In the genomic region with DNA sequence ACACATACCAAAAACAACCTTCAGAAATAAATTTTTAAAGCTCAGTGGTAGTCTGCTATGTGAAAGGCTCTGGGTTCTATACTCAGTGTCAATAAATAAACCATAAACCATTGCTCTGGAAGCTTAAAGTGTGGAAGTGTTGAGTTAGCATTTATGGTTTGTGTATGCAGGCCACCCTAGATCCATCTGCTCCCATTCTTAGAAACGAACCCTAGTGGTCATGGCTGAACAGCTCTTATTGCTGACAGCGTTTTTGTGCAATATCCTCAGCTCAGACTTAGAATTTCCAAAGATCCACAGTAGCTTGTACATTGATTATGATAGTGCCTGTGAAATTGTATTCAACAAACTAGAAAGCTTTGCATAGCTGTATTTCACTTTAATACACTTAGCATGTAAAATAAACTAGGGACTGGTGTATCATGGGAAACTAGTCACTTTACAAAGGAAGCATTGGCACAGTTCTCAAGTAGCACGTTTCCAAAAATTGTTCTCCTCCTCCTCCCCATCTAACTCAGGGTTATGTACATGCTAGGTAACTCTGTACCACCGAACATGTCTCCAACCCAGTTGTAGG, we compare ENCODE assay signal across 8 mouse cellular contexts.
DNase-seq lines count a peak whose midpoint lies in the region; ATAC-seq and TF ChIP-seq lines count a peak whose summit lies in the region.

No protein-coding gene starts in this region.

- H3K27me3 ChIP-seq in spleen, adult 2 months (ENCODE audit: control insufficient read depth, insufficient read depth, low read length): no peaks in the 10 kb centered on the region
- H3K27me3 ChIP-seq in hindbrain, embryonic 12.5 days: no peaks in the 10 kb centered on the region
- no peaks in the 10 kb centered on the region for H3K27me3 ChIP-seq in stomach, embryonic 14.5 days (ENCODE audit: control insufficient read depth, insufficient read depth, low read length)

- peak overlapping the region; percentile 83; the same call in 1 of the 2 replicates for H3K27ac ChIP-seq in spleen, adult 2 months (ENCODE audit: insufficient read depth, low read length)
- no peak overlapping the region for H3K27ac ChIP-seq in hindbrain, embryonic 12.5 days
- no peak overlapping the region for H3K27ac ChIP-seq in stomach, embryonic 14.5 days (ENCODE audit: low read length)

- H3K4me2 ChIP-seq in hindbrain, embryonic 12.5 days (replicated peaks): peak overlapping the region; percentile 83
- H3K4me2 ChIP-seq in stomach, embryonic 14.5 days (replicated peaks; ENCODE audit: low read depth, low read length): peak overlapping the region; percentile 80; the same call in 1 of the 2 replicates

- H3K4me1 ChIP-seq in spleen, adult 2 months (ENCODE audit: control insufficient read depth, insufficient read depth, insufficient read length): peaks cover 20% of the 10 kb centered on the region
- peaks cover 12% of the 10 kb centered on the region for H3K4me1 ChIP-seq in hindbrain, embryonic 12.5 days
- peaks cover 2% of the 10 kb centered on the region; the same call in 1 of the 2 replicates for H3K4me1 ChIP-seq in stomach, embryonic 14.5 days (ENCODE audit: control insufficient read depth, insufficient read depth, low read length)

- H3K9ac ChIP-seq in hindbrain, embryonic 12.5 days: no peak overlapping the region
- no peak overlapping the region for H3K9ac ChIP-seq in stomach, embryonic 14.5 days (replicated peaks; ENCODE audit: low read depth, low read length)

- TF ChIP-seq CTCF in spleen, adult 2 months (IDR thresholded peaks at IDR 0.05; ENCODE audit: extremely low read depth, insufficient read depth, insufficient read length, insufficient replicate concordance): no peak

- no peaks in the 10 kb centered on the region for H3K36me3 ChIP-seq in spleen, adult 2 months (ENCODE audit: control insufficient read depth, insufficient read depth, low read length)
- H3K36me3 ChIP-seq in hindbrain, embryonic 12.5 days: no peaks in the 10 kb centered on the region
- no peaks in the 10 kb centered on the region for H3K36me3 ChIP-seq in stomach, embryonic 14.5 days (ENCODE audit: control insufficient read depth, insufficient read depth, low read length)

- no peaks in the 10 kb centered on the region for H3K9me3 ChIP-seq in hindbrain, embryonic 12.5 days (replicated peaks)
- H3K9me3 ChIP-seq in stomach, embryonic 14.5 days (ENCODE audit: control insufficient read depth, low read depth, low read length): no peaks in the 10 kb centered on the region

- TF ChIP-seq POLR2A in spleen, adult 2 months (IDR thresholded peaks at IDR 0.05; ENCODE audit: low read depth, low read length): no peak

- peak; percentile 48 for ATAC-seq in common myeloid progenitor, adult 5-6 weeks (replicated peaks; ENCODE audit: low read depth, poor library complexity, severe bottlenecking)
- no peak for ATAC-seq in hindbrain, embryonic 12.5 days (ENCODE audit: low FRiP score)
- ATAC-seq in stomach, embryonic 14.5 days (ENCODE audit: insufficient number of reproducible peaks, insufficient read depth, low FRiP score, low read depth): no peak

- DNase-seq in spleen, adult 2 months (ENCODE audit: low read depth in 1 of 2, low spot score in 2 of 2): no peak
- no peak for DNase-seq in spleen, postnatal 14 days (ENCODE audit: low spot score in 2 of 2)
- DNase-seq in lung, postnatal 10 days: peak; percentile 39
- no peak for DNase-seq in urinary bladder, adult 2 months (ENCODE audit: low spot score)
- DNase-seq in layer of hippocampus, postnatal 25 days (ENCODE audit: extremely low spot score in 1 of 2, low spot score in 1 of 2): no peak

- H3K4me3 ChIP-seq in spleen, adult 2 months (ENCODE audit: extremely low read depth, insufficient read depth, insufficient read length): peak overlapping the region; percentile 88
- peak overlapping the region; percentile 68 for H3K4me3 ChIP-seq in hindbrain, embryonic 12.5 days
- H3K4me3 ChIP-seq in stomach, embryonic 14.5 days (ENCODE audit: low read depth, low read length): peak overlapping the region; percentile 67; the same call in 1 of the 2 replicates

- WGBS in spleen, adult 2 months: 1% methylated on average over 4 of the region's 4 CpGs
- WGBS in hindbrain, embryonic 12.5 days: 62% methylated on average over 4 of the region's 4 CpGs
- 56% methylated on average over 4 of the region's 4 CpGs for WGBS in stomach, embryonic 14.5 days
